Mouse (Mus musculus): Measurements from ENCODE around the gene Klc1. TPM values are rescaled to one million over a fixed set of nuclear protein-coding genes. Genes with fewer than 3 reads are reported as not detected.

The Klc1 gene
- total and polyA plus RNA-seq, 2 experiments, result 17.4 to 18.8 TPM

- H3K36me3 ChIP-seq (ENCODE audit: control insufficient read depth, insufficient read depth, low read length), result no peaks in the 10 kb centered on the region; the same call in 1 of the 2 replicates
- no peaks in the 10 kb centered on the region for H3K79me2 ChIP-seq (ENCODE audit: control insufficient read depth, insufficient read depth, low read length)
- no peak overlapping the region for H3K27ac ChIP-seq (replicated peaks; ENCODE audit: insufficient read depth, low read depth, low read length)
- no peak overlapping the region for H3K9ac ChIP-seq (ENCODE audit: low read depth, low read length)
- WGBS, result 87% methylated on average over 12 of the region's 12 CpGs
- H3K4me3 ChIP-seq (ENCODE audit: insufficient read depth, low read depth, low read length), result no peak overlapping the region
- no peaks in the 10 kb centered on the region for H3K27me3 ChIP-seq (ENCODE audit: control insufficient read depth, insufficient read depth, low read length)
- no peaks in the 10 kb centered on the region; the same call in 1 of the 2 replicates for H3K4me1 ChIP-seq (ENCODE audit: control insufficient read depth, insufficient read depth, low read length)
- DNase-seq (ENCODE audit: extremely low read depth, low read depth, low spot score), result no peak
- TF ChIP-seq POLR2A (IDR thresholded peaks at IDR 0.05; ENCODE audit: extremely low read depth, insufficient read depth, low read length) (no peak), CTCF (IDR thresholded peaks at IDR 0.05; ENCODE audit: low read depth, low read length) (no peak)
These were observed 33.1 kb upstream of the Klc1 start for GRCm38 (mm10) chr12:111725338-111726121.

- H3K79me2 ChIP-seq (ENCODE audit: control insufficient read depth, insufficient read depth, low read length), result no peaks in the 10 kb centered on the region
- no peaks in the 10 kb centered on the region for H3K27me3 ChIP-seq (ENCODE audit: control insufficient read depth, insufficient read depth, low read length)
- no peak overlapping the region for H3K9ac ChIP-seq (ENCODE audit: low read depth, low read length)
- 74% methylated on average over 4 of the region's 4 CpGs for WGBS
- no peak overlapping the region for H3K4me3 ChIP-seq (ENCODE audit: insufficient read depth, low read depth, low read length)
- DNase-seq (ENCODE audit: extremely low read depth, low read depth, low spot score), result no peak
- H3K4me1 ChIP-seq (ENCODE audit: control insufficient read depth, insufficient read depth, low read length), result no peaks in the 10 kb centered on the region; the same call in 1 of the 2 replicates
- TF ChIP-seq POLR2A (IDR thresholded peaks at IDR 0.05; ENCODE audit: extremely low read depth, insufficient read depth, low read length), result no peak
- TF ChIP-seq CTCF (IDR thresholded peaks at IDR 0.05; ENCODE audit: low read depth, low read length), result no peak
- H3K27ac ChIP-seq (replicated peaks; ENCODE audit: insufficient read depth, low read depth, low read length), result no peak overlapping the region
- no peaks in the 10 kb centered on the region; the same call in 1 of the 2 replicates for H3K36me3 ChIP-seq (ENCODE audit: control insufficient read depth, insufficient read depth, low read length)
These were observed 32.6 kb upstream of the Klc1 start for GRCm38 (mm10) chr12:111726122-111726463.

- no peaks in the 10 kb centered on the region for H3K79me2 ChIP-seq (ENCODE audit: control insufficient read depth, insufficient read depth, low read length)
- H3K4me3 ChIP-seq (ENCODE audit: insufficient read depth, low read depth, low read length), result no peak overlapping the region
- H3K9ac ChIP-seq (ENCODE audit: low read depth, low read length), result no peak overlapping the region
- no peaks in the 10 kb centered on the region; the same call in 1 of the 2 replicates for H3K4me1 ChIP-seq (ENCODE audit: control insufficient read depth, insufficient read depth, low read length)
- H3K27ac ChIP-seq (replicated peaks; ENCODE audit: insufficient read depth, low read depth, low read length), result no peak overlapping the region
- TF ChIP-seq POLR2A (IDR thresholded peaks at IDR 0.05; ENCODE audit: extremely low read depth, insufficient read depth, low read length) (no peak), CTCF (IDR thresholded peaks at IDR 0.05; ENCODE audit: low read depth, low read length) (no peak)
- no peaks in the 10 kb centered on the region for H3K27me3 ChIP-seq (ENCODE audit: control insufficient read depth, insufficient read depth, low read length)
- DNase-seq (ENCODE audit: extremely low read depth, low read depth, low spot score), result no peak
- WGBS, result 28% methylated on average over 1 of the region's 1 CpGs
- H3K36me3 ChIP-seq (ENCODE audit: control insufficient read depth, insufficient read depth, low read length), result no peaks in the 10 kb centered on the region; the same call in 1 of the 2 replicates
These were observed 30.7 kb upstream of the Klc1 start for GRCm38 (mm10) chr12:111727956-111728355.

GRCm38 (mm10) chr12:111731822-111732807 is 26.5 kb upstream of the Klc1 start:
- Histone ChIP-seq H3K36me3 (ENCODE audit: control insufficient read depth, insufficient read depth, low read length) (no peaks in the 10 kb centered on the region), H3K4me1 (ENCODE audit: control insufficient read depth, insufficient read depth, low read length) (no peaks in the 10 kb centered on the region), H3K4me3 (ENCODE audit: insufficient read depth, low read depth, low read length) (no peak overlapping the region), H3K79me2 (ENCODE audit: control insufficient read depth, insufficient read depth, low read length) (no peaks in the 10 kb centered on the region), H3K27ac (replicated peaks; ENCODE audit: insufficient read depth, low read depth, low read length) (no peak overlapping the region), H3K27me3 (ENCODE audit: control insufficient read depth, insufficient read depth, low read length) (no peaks in the 10 kb centered on the region), H3K9ac (ENCODE audit: low read depth, low read length) (no peak overlapping the region)
- DNase-seq (ENCODE audit: extremely low read depth, low read depth, low spot score), result peak; percentile 64
- 34% methylated on average over 30 of the region's 30 CpGs for WGBS
- TF ChIP-seq POLR2A (IDR thresholded peaks at IDR 0.05; ENCODE audit: extremely low read depth, insufficient read depth, low read length), result no peak
- TF ChIP-seq CTCF (IDR thresholded peaks at IDR 0.05; ENCODE audit: low read depth, low read length), result peak; percentile 96

GRCm38 (mm10) chr12:111732921-111733320 is 25.7 kb upstream of the Klc1 start:
- Histone ChIP-seq H3K79me2 (ENCODE audit: control insufficient read depth, insufficient read depth, low read length) (no peaks in the 10 kb centered on the region), H3K27ac (replicated peaks; ENCODE audit: insufficient read depth, low read depth, low read length) (no peak overlapping the region), H3K27me3 (ENCODE audit: control insufficient read depth, insufficient read depth, low read length) (no peaks in the 10 kb centered on the region), H3K36me3 (ENCODE audit: control insufficient read depth, insufficient read depth, low read length) (no peaks in the 10 kb centered on the region), H3K4me1 (ENCODE audit: control insufficient read depth, insufficient read depth, low read length) (no peaks in the 10 kb centered on the region), H3K4me3 (ENCODE audit: insufficient read depth, low read depth, low read length) (no peak overlapping the region), H3K9ac (ENCODE audit: low read depth, low read length) (no peak overlapping the region)
- WGBS, result 81% methylated on average over 5 of the region's 5 CpGs
- TF ChIP-seq POLR2A (IDR thresholded peaks at IDR 0.05; ENCODE audit: extremely low read depth, insufficient read depth, low read length) (no peak), CTCF (IDR thresholded peaks at IDR 0.05; ENCODE audit: low read depth, low read length) (no peak)
- DNase-seq (ENCODE audit: extremely low read depth, low read depth, low spot score), result no peak

Measured in liver, adult 2 months (tissue).